ENCODE assay signal across 24 mouse cellular contexts in genomic region chr3:54399321-54399720, GRCm38 (mm10). TPM values are rescaled to one million over a fixed set of nuclear protein-coding genes. Genes with fewer than 3 reads are reported as not detected.
DNase-seq lines count a peak whose midpoint lies in the region; ATAC-seq and TF ChIP-seq lines count a peak whose summit lies in the region.
"Had no signal": no experiment of that assay in that cellular context is flagged by ENCODE, and none has a peak within 500 bp of the region (broad histone marks: within the 10 kb centered on the region; RNA-seq: fewer than 3 reads in every experiment).

No protein-coding gene starts in this region.

- H3K4me1 ChIP-seq in hindbrain, postnatal 0 days (ENCODE audit: insufficient read depth, low read length) = no peaks in the 10 kb centered on the region
- H3K4me1 ChIP-seq: forebrain, embryonic 12.5 days; heart, embryonic 12.5 days; liver, embryonic 13.5 days; midbrain, embryonic 15.5 days; neural tube, embryonic 15.5 days had no signal

- DNase-seq in CD4-positive, CD25-positive, alpha-beta regulatory T cell, adult 2 months (ENCODE audit: low read depth, low spot score) = peak; percentile 12
- peak; percentile 5 for DNase-seq in ovary, postnatal 36 days (ENCODE audit: low spot score)
- no peak for DNase-seq in ovary, postnatal 14 days (ENCODE audit: low spot score)
- peak; percentile 44 to 45 for DNase-seq in adrenal gland, postnatal 36 days
- DNase-seq in testis, postnatal 14 days (ENCODE audit: low spot score) = peak; percentile 65
- no peak for DNase-seq in hindbrain, postnatal 0 days (ENCODE audit: low spot score)
- DNase-seq in kidney, postnatal 25 days = no peak
- DNase-seq: cerebellum, adult 11 months; cerebellum, postnatal 10 days; heart, postnatal 4 days; kidney, adult 18-20 months; liver, embryonic 13.5 days; lung, embryonic 14.5 days; lung, postnatal 36 days; right cerebral cortex, postnatal 4 days had no signal

- H3K4me3 ChIP-seq in hindbrain, postnatal 0 days (ENCODE audit: low read length) = no peak overlapping the region
- H3K4me3 ChIP-seq: forebrain, embryonic 12.5 days; heart, embryonic 12.5 days; liver, embryonic 13.5 days; midbrain, embryonic 15.5 days; myocyte; neural tube, embryonic 15.5 days had no signal

- 64% methylated on average over 2 of the region's 2 CpGs for WGBS in hindbrain, postnatal 0 days

- H3K9me3 ChIP-seq in hindbrain, postnatal 0 days (ENCODE audit: low read length) = no peaks in the 10 kb centered on the region
- H3K9me3 ChIP-seq: forebrain, embryonic 12.5 days; heart, embryonic 12.5 days; liver, embryonic 13.5 days; midbrain, embryonic 15.5 days; neural tube, embryonic 15.5 days had no signal

- ATAC-seq in CD4-positive, CD25-positive, alpha-beta regulatory T cell, adult 4 months = no peak
- no peak for ATAC-seq in hindbrain, postnatal 0 days
- ATAC-seq: midbrain, embryonic 15.5 days had no signal

- H3K27me3 ChIP-seq in hindbrain, postnatal 0 days (ENCODE audit: insufficient read depth, low read length) = no peaks in the 10 kb centered on the region
- H3K27me3 ChIP-seq: CH12.LX; forebrain, embryonic 12.5 days; heart, embryonic 12.5 days; liver, embryonic 13.5 days; midbrain, embryonic 15.5 days; neural tube, embryonic 15.5 days had no signal

- no peak for TF ChIP-seq CTCF in hindbrain, postnatal 0 days (IDR thresholded peaks at IDR 0.05; ENCODE audit: low read depth)

- H3K9ac ChIP-seq in hindbrain, postnatal 0 days (replicated peaks; ENCODE audit: low read length) = no peak overlapping the region
- H3K9ac ChIP-seq: forebrain, embryonic 12.5 days; heart, embryonic 12.5 days; liver, embryonic 13.5 days; lung, embryonic 14.5 days; midbrain, embryonic 15.5 days; neural tube, embryonic 15.5 days had no signal

- no peak overlapping the region for H3K27ac ChIP-seq in hindbrain, postnatal 0 days
- H3K27ac ChIP-seq: forebrain, embryonic 12.5 days; kidney, postnatal 0 days; liver, embryonic 13.5 days; midbrain, embryonic 15.5 days; neural tube, embryonic 15.5 days had no signal

- no peaks in the 10 kb centered on the region for H3K36me3 ChIP-seq in hindbrain, postnatal 0 days (ENCODE audit: insufficient read depth, low read length)
- H3K36me3 ChIP-seq: forebrain, embryonic 12.5 days; heart, embryonic 12.5 days; liver, embryonic 13.5 days; midbrain, embryonic 15.5 days; neural tube, embryonic 15.5 days had no signal

- no peak overlapping the region for H3K4me2 ChIP-seq in hindbrain, postnatal 0 days (ENCODE audit: low read depth, low read length)
- H3K4me2 ChIP-seq: forebrain, embryonic 12.5 days; heart, embryonic 12.5 days; liver, embryonic 13.5 days; lung, embryonic 14.5 days; midbrain, embryonic 15.5 days; neural tube, embryonic 15.5 days had no signal

RNA-seq across cellular contexts. Expression of gene Postn, which starts 38.4 kb away (rescaled TPM):
- not detected for polyA plus RNA-seq in CD4-positive, CD25-positive, alpha-beta regulatory T cell, adult 4 months (2017; shearing (Covaris generic))
- total RNA-seq in adrenal gland, postnatal 36 days (2021) = 100 to 1,000 TPM in 1 of 2 experiments, 10 to 100 TPM in 1; 73.8 to 106 TPM
- 14.4 and 20.3 TPM in 2 replicates for total RNA-seq in hindbrain, postnatal 0 days (2014; rRNA removed)
- 13.6 and 15.3 TPM in 2 replicates for polyA plus RNA-seq in hindbrain, postnatal 0 days (2015; fragmentation: Nextera tagmentation; extraction: Ambion mirVana)
- total RNA-seq: megakaryocyte-erythroid progenitor cell, adult 5-6 weeks had no signal

Comparison
In these comparisons a context has a peak if more than half of its experiments do, and no peak if none do; other contexts are left out.
1. DNase-seq: peak in CD4-positive, CD25-positive, alpha-beta regulatory T cell, adult 2 months (single experiment), ovary, postnatal 36 days (single experiment), adrenal gland, postnatal 36 days (2 of 2) and testis, postnatal 14 days (single experiment); none in ovary, postnatal 14 days (single experiment), hindbrain, postnatal 0 days (single experiment) and kidney, postnatal 25 days (0 of 2).